Mouse (Mus musculus): ENCODE results near the gene Yjefn3.

The Yjefn3 gene

DNA sequence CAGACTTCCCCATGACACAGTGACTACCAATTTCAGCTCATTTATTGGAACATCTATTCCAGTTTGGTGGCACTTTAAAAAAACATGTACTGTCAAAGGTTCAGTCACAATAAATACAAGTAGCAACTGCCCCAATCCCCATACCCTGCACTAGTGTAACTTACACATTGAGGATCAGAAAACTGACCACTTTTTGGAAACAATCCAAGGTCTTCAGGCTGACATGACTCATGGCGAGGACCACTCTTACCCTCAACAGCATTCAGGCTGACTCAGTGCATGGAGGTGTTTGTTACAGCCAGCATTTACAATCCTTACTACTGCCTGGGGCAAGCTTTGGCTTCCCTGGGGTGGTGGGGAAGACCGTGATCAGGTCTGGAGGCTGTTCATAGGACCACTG, 4.6 kb upstream of the Yjefn3 start:
- DNase-seq (ENCODE audit: inconsistent ontology term): no peak

DNA sequence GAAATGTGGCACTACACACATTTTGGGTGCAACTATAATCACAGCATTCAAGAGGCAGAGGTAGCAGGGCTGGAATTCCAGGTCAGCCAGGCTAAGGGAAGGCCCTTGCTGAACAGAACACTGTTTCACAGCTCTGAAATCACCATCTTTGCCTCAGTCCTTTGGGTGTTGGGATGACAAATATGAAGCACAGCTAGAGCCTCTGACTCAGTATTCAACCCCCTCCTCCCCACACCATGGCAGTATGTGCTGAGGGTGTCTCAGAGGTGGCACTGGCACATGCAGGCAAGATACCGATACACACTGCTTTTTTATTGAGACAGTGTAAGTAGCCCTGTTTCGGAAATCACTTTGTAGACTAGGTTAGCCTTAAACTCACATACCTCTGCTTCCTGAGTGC, 3.7 kb upstream of the Yjefn3 start:
- DNase-seq (ENCODE audit: inconsistent ontology term): no peak

DNA sequence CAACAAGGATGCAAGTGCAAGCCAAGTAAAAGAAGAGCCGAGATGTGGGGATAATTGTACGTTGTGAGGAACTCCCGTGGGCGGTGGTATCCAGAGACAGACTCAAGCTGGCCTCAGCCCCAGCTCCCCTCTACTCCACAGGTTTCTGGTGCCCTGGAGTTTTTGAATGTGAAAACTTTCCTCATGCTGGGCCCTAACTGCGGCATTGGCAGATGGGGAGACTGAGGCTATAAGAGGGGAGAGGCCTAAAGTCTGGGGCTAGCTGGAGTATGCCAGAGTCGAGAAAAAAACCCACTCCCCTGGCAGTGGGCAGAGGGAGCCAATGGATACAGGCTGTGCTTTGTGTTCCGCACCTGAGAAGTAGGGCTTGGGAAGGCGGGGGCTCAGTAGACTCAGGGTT, 1.6 kb upstream of the Yjefn3 start:
- no peak for DNase-seq (ENCODE audit: inconsistent ontology term)

- DNase-seq (ENCODE audit: inconsistent ontology term): peak; percentile 99
Measured at GRCm38 (mm10) chr8:69903063-69903542, 591 bp upstream of the Yjefn3 start.

- peak; percentile 94 for DNase-seq (ENCODE audit: inconsistent ontology term)
Measured at GRCm38 (mm10) chr8:69901484-69902162, 889 bp downstream of the Yjefn3 start.

GRCm38 (mm10) chr8:69900895-69901451, 1.5 kb downstream of the Yjefn3 start:
- DNase-seq (ENCODE audit: inconsistent ontology term): no peak

DNA sequence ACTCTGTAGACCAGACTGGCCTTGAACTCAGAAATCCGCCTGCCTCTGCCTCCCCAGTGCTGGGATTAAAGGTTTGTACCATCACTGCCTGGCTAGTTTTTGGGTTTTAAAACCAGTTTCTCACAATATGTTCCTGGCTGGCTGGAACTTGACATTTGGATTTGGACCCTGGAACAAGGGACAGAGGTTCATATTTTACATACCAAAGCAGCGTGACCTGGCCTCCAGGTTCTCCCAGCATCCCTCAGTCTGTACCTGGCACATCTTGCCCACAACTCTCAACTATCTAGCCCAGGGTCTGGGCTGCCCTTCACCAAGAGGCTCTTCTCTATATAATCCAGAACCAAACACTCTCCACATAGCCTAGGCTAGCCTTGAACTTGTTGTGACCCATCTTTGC, 2.6 kb downstream of the Yjefn3 start:
- DNase-seq (ENCODE audit: inconsistent ontology term): no peak

DNA sequence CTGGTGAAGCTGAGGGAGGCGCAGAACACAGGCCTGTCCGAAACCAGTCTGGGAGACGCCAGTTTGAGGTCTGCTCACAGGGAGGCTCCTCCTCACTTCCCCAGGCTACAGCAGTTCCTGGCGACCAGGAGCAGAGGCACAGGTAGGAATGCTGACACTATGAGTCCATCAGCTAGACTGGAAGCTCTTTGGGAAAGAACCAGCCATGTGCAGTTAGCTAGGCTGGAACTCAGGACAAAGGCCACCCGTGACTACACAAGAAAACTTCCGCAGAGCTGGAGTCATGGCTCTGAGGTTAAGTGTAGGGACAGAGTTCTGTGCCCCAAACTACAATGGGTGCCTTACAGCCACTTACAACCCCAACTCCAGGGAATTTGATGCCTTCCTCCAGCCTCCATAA, 4.7 kb downstream of the Yjefn3 start:
- no peak for DNase-seq (ENCODE audit: inconsistent ontology term)

DNA sequence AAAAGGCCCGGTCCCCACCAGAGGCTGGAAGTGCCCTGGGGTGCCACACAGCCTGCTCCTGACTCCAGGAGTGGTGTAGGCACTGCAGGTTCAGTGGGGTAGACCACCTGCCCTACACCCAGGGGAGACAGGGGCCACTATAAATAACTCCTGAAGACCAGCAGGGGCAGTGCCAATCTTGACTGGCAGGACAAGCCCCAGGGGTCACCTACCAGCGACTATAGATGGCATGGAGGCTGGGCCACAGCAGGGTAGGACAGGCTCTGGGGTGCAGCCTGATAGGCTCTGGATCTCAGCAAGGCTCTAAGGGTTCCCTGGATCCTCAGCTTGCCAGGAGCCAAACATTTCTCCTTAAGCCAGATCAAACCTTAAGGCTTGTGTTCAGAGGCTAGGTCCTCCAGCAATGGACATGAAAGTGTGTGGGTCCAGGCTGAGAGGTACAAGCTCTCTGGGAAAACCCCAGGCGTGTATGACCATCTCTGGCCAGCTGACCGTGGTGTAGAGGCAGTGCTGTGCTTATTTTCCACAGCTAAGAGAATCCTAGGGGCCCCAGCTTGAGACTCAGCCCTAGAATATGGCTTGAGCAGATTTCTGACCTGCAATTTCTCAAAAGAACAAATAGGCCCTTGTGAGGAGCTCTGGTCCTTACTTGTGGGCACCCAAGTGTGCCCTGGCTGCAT, 6.6 kb downstream of the Yjefn3 start:
- DNase-seq (ENCODE audit: inconsistent ontology term): no peak

DNA sequence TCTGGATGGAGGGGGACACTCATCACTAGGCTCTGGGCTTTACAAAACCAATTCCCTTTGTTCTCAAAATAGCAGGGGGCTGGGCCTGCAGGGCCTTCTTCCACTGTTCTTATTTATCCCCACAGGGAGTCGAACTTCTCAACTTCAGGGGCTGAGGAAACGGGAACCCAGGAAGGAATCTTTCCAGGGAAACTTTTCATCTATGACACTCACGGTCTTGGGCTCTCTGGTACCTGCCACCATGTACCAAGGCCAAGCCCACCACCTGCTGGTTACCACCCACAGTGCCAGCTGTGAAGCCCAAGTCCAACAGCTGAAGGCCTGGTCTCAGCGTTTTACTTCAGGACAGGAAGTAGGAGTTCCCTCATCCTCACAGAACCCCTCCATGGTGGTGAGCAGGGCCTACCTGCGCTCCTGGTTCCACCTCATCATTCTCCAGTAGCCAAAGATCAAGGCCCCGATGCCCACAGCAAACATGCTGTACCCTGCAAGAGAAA, 7.6 kb downstream of the Yjefn3 start:
- no peak for DNase-seq (ENCODE audit: inconsistent ontology term)

- DNase-seq (ENCODE audit: inconsistent ontology term): no peak
Measured at GRCm38 (mm10) chr8:69893863-69894262, 8.6 kb downstream of the Yjefn3 start.

GRCm38 (mm10) chr8:69890813-69891241, 11.7 kb downstream of the Yjefn3 start:
- DNase-seq (ENCODE audit: inconsistent ontology term): peak; percentile 36

DNA sequence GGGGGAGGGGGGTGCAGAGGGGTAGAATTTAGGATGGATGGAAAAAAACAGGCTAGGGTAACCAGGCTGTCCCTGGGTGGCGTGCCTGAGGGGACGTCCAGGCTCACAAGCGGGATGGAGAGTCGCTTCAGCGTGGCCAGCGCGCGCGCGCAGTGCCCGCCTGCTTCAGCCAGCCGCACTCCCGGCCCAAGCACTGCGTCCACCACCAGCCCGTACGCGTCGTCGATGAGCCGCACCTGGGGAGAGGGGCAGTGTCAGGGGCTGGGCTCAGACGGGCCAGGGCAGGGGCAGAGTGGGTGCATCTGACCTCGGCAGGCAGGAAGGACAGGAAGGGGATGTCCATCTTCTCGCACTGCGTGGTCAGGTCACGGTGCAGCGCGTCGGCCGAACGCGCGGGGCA, 13.6 kb downstream of the Yjefn3 start:
- DNase-seq (ENCODE audit: inconsistent ontology term): no peak

DNA sequence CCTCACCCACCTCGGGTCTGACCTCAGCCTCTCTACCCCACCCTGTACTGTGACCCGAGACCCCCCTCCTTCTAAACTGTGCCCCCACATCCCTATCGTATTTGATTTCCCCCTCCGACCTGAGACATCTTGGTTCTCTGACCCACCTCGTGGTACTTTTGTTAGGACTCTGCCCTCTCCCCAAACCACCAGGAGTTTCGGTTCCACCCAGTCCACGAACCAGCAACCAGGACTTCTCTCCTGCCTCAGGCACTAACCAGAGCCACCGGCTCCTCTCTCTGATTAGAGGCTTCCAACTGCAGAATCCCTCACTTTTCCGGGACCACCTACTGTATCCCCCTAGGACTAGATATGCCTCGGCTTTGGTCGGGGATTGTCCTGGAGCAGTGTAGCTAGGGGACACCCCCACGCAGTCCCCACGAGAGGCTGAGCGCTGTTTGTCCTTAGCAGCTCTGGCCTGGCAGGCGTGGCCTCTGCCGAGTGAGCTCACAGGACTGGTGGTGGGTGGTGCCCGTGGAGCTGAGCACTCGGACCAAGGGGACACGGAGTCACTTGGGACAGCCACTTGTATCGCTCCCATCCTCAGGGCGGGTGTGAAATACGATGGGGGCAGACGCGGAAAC, 14.2 kb downstream of the Yjefn3 start:
- DNase-seq (ENCODE audit: inconsistent ontology term): peak; percentile 52

- DNase-seq (ENCODE audit: inconsistent ontology term): peak; percentile 64
Measured at GRCm38 (mm10) chr8:69887289-69888243, 14.9 kb downstream of the Yjefn3 start, which contains the start of gene Cilp2. TSS of gene Cilp2 (minus strand) at chr8:69887687.

DNA sequence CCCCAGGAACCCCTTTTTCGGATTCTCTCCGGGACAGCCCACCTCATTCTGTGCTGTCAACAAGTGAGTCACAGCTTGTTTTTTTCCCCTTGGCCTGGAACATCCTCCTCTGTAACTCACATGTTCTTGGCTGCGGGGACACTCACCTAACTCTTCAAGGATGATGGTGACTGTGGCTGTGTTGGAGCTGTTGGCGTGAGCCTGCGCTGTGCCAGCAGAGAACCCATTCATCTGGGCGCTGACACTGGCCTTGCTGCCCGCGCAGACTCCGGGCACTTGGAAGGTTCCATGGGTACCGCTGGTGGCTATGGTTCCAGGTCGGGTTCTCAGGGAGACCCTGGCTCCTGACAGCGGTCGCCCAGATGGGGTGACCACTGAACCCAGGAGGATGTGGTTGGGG, 18.4 kb downstream of the Yjefn3 start:
- no peak for DNase-seq (ENCODE audit: inconsistent ontology term)

- no peak for DNase-seq (ENCODE audit: inconsistent ontology term)
Measured at GRCm38 (mm10) chr8:69882833-69883600, 19.5 kb downstream of the Yjefn3 start.

DNA sequence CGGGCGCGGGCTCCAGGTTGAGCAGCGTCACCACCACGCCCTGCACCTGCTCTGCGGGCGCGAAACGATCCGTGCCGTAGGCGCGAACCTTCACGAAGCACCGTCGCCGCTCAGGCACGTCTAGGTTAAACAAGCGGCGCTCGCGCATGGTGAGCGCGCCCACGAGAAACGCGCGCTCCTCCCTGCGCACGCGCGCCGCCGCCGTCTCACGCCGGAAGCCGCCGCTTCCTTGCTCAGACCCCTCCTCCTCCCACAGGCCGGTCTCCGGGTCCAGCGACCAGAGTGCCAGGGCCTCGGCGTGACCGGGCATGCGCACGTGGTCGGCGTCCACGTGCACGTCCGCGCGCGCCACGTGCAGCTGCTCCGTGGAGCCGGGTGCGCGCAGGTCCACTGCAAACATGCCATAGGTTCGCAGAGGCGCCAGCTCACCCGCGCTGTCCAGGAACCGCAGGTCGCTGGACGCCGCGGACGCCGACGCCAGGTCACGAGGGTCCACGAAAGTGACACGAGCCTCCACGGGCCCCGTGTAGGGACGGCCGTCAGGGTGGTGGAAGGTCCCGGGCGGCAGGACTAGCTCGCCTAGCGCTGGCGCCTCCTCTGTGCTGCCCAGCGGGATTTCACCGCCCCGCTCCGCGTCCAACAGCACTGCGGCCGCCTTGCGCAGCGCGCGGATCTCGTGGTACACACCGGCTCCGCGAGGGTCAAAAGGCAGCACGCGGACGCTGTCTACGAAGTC, 20.3 kb downstream of the Yjefn3 start:
- DNase-seq (ENCODE audit: inconsistent ontology term): peak; percentile 65

DNA sequence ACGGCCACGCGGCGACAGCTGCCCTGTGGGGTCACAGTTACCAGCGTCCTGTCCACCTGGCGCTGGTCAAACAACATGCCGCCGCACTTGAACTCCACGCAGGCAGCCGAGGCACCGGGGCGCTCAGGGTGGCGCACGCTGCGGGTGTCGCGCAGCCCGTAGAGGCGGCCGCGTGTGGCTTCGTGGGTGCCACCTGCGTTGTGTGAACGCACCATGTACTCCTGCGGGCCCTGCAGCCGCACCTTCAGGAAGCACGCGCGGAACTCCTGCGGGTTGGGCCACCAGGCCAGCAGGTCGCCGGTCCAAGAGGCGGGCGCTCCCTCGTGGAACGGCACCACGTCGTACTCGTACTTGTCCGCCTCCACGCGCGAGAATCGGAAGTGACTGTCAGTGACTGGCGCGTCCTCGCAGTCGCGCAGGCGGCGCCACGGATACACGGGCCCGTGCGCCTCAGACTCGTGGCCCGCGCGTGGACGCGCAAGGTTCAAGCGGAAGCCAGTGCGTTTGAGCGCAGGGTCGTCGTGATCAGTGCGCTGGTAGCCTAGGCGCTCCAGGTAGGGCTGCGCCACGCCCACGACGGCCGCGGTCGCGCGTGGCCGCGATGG, 21.1 kb downstream of the Yjefn3 start:
- no peak for DNase-seq (ENCODE audit: inconsistent ontology term)
